Mouse (Mus musculus): ENCODE results near the gene Rgs13. TPM values are rescaled to one million over a fixed set of nuclear protein-coding genes. Genes with fewer than 3 reads are reported as not detected.

The Rgs13 gene
- 0.08 and 0.12 TPM in 2 replicates for polyA plus RNA-seq (2012; rRNA removed)

- no peak for DNase-seq
- Histone ChIP-seq H3K4me1 (replicated peaks; ENCODE audit: control insufficient read depth, insufficient read depth, low read length) (no peaks in the 10 kb centered on the region), H3K27ac (ENCODE audit: control insufficient read depth, insufficient read depth, low read length) (no peak within 1 kb of the TSS), H3K36me3 (ENCODE audit: control insufficient read depth, insufficient read depth, low read length) (no peaks in the 10 kb centered on the region), H3K4me3 (ENCODE audit: control insufficient read depth, insufficient read depth, low read length) (no peak within 1 kb of the TSS), H3K27me3 (ENCODE audit: control insufficient read depth, insufficient read depth, low read length) (no peaks in the 10 kb centered on the region)
- TF ChIP-seq CTCF (IDR thresholded peaks at IDR 0.05; ENCODE audit: borderline replicate concordance, control insufficient read depth, extremely low read depth, insufficient read depth, low read length, poor library complexity) (no peak), POLR2A (IDR thresholded peaks at IDR 0.05; ENCODE audit: control insufficient read depth, extremely low read depth, insufficient read depth, low read length, poor library complexity) (no peak)
- WGBS: 90% methylated on average over 5 of the region's 5 CpGs
Measured at GRCm38 (mm10) chr1:144177166-144177565, at the start of gene Rgs13. TSS of gene Rgs13 (minus strand) at chr1:144177372.

- DNase-seq: no peak
Measured at GRCm38 (mm10) chr1:144215230-144215629, 38.1 kb upstream of the Rgs13 start.

DNA sequence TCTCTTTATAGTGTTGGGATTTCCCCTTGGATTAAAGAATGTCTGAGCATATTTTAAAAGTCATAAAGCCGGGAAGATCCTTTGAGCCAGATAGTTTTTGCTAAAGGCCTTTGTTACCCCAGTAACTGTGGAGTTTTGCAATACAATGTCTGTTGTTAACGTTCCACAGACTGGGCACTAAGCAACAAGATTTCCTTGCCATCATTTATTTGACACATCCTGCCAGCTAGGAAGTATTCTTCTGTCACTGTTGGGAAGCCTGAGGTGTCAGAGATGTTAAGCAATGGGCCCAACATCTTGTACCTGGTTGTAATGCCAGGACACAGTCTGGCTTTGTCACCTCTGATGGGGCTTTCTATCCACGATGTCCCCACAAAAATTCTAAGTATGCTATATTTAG is 33.7 kb upstream of the Rgs13 start:
- Histone ChIP-seq H3K27ac (ENCODE audit: control insufficient read depth, insufficient read depth, low read length) (no peak overlapping the region), H3K4me1 (replicated peaks; ENCODE audit: control insufficient read depth, insufficient read depth, low read length) (no peaks in the 10 kb centered on the region), H3K4me3 (ENCODE audit: control insufficient read depth, insufficient read depth, low read length) (no peak overlapping the region), H3K27me3 (ENCODE audit: control insufficient read depth, insufficient read depth, low read length) (no peaks in the 10 kb centered on the region), H3K36me3 (ENCODE audit: control insufficient read depth, insufficient read depth, low read length) (no peaks in the 10 kb centered on the region)
- 91% methylated on average over 3 of the region's 3 CpGs for WGBS
- TF ChIP-seq CTCF (IDR thresholded peaks at IDR 0.05; ENCODE audit: borderline replicate concordance, control insufficient read depth, extremely low read depth, insufficient read depth, low read length, poor library complexity): no peak
- no peak for TF ChIP-seq POLR2A (IDR thresholded peaks at IDR 0.05; ENCODE audit: control insufficient read depth, extremely low read depth, insufficient read depth, low read length, poor library complexity)
- DNase-seq: no peak

More at GRCm38 (mm10) chr1:144215230-144215629, 38.1 kb upstream of the Rgs13 start:
- Histone ChIP-seq H3K27ac (ENCODE audit: control insufficient read depth, insufficient read depth, low read length) (no peak overlapping the region), H3K36me3 (ENCODE audit: control insufficient read depth, insufficient read depth, low read length) (no peaks in the 10 kb centered on the region), H3K4me3 (ENCODE audit: control insufficient read depth, insufficient read depth, low read length) (no peak overlapping the region), H3K27me3 (ENCODE audit: control insufficient read depth, insufficient read depth, low read length) (no peaks in the 10 kb centered on the region), H3K4me1 (replicated peaks; ENCODE audit: control insufficient read depth, insufficient read depth, low read length) (no peaks in the 10 kb centered on the region)
- TF ChIP-seq POLR2A (IDR thresholded peaks at IDR 0.05; ENCODE audit: control insufficient read depth, extremely low read depth, insufficient read depth, low read length, poor library complexity): no peak
- TF ChIP-seq CTCF (IDR thresholded peaks at IDR 0.05; ENCODE audit: borderline replicate concordance, control insufficient read depth, extremely low read depth, insufficient read depth, low read length, poor library complexity): no peak

DNA sequence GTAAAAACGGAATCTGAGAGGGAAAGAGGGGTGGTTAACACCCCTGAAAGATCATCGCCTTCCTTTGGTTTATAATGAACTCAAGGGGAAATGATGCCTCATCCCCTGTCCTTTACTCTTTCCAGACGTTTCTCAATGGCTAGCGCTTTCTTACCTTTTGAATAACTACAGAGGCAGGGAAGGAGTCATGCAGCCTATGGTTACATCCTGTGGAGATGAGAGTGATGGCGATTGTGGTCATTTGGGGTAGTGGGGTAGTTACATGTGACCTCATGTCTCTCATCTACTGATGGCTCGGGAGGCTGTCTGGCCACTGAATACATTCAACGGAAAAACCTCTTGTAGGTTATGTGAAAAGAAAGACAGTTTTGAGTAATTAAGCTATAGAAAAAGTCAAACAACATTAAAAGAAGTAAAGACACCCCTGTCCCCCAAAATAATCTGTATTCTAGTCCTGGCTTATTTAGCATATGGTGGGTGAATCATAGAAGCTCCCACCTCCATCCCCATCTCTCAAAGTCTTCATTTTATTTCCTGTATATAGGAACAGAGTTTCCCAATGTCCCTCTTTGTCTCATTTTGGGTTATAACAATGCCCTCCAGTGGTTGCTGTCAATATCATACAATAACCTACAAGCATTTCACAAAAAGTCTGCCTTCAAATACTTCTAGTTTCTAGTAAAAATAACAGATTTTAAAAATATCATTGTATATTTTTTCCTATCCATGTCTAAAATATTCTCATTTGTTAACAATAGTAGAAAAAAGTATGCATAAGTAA is 29.3 kb upstream of the Rgs13 start:
- no peak overlapping the region for H3K27ac ChIP-seq (ENCODE audit: control insufficient read depth, insufficient read depth, low read length)
- H3K4me1 ChIP-seq (replicated peaks; ENCODE audit: control insufficient read depth, insufficient read depth, low read length): no peaks in the 10 kb centered on the region
- 86% methylated on average over 7 of the region's 7 CpGs for WGBS
- no peaks in the 10 kb centered on the region for H3K36me3 ChIP-seq (ENCODE audit: control insufficient read depth, insufficient read depth, low read length)
- no peak overlapping the region for H3K4me3 ChIP-seq (ENCODE audit: control insufficient read depth, insufficient read depth, low read length)
- no peak for DNase-seq
- TF ChIP-seq POLR2A (IDR thresholded peaks at IDR 0.05; ENCODE audit: control insufficient read depth, extremely low read depth, insufficient read depth, low read length, poor library complexity): no peak
- TF ChIP-seq CTCF (IDR thresholded peaks at IDR 0.05; ENCODE audit: borderline replicate concordance, control insufficient read depth, extremely low read depth, insufficient read depth, low read length, poor library complexity): no peak
- H3K27me3 ChIP-seq (ENCODE audit: control insufficient read depth, insufficient read depth, low read length): no peaks in the 10 kb centered on the region

DNA sequence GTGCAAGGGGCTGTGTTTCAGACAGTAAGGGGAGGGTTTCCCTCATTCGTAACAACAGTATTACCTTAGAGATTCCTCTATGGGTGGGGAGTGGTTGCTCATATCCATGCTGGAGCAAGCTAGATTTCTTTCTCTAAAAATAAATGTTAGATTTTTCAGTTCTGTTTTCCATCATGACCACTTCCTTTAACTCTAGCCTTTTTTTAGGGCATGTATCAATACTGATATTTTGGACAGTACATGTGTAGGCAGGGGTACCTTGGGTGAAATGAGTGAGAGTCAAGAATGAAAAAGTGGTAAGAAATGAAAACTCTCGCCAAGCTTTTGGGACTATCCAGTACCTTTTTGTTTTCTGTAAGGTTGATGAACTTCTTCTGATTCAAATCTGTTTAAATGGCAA is 27.6 kb upstream of the Rgs13 start:
- DNase-seq: no peak
- no peak for TF ChIP-seq POLR2A (IDR thresholded peaks at IDR 0.05; ENCODE audit: control insufficient read depth, extremely low read depth, insufficient read depth, low read length, poor library complexity)
- TF ChIP-seq CTCF (IDR thresholded peaks at IDR 0.05; ENCODE audit: borderline replicate concordance, control insufficient read depth, extremely low read depth, insufficient read depth, low read length, poor library complexity): no peak
- H3K4me3 ChIP-seq (ENCODE audit: control insufficient read depth, insufficient read depth, low read length): no peak overlapping the region
- H3K36me3 ChIP-seq (ENCODE audit: control insufficient read depth, insufficient read depth, low read length): no peaks in the 10 kb centered on the region
- H3K4me1 ChIP-seq (replicated peaks; ENCODE audit: control insufficient read depth, insufficient read depth, low read length): no peaks in the 10 kb centered on the region
- no peak overlapping the region for H3K27ac ChIP-seq (ENCODE audit: control insufficient read depth, insufficient read depth, low read length)
- no peaks in the 10 kb centered on the region for H3K27me3 ChIP-seq (ENCODE audit: control insufficient read depth, insufficient read depth, low read length)
- WGBS: 92% methylated on average over 2 of the region's 2 CpGs

GRCm38 (mm10) chr1:144202939-144203338 is 25.8 kb upstream of the Rgs13 start:
- WGBS: 28% methylated on average over 4 of the region's 4 CpGs
- no peak for DNase-seq
- Histone ChIP-seq H3K27ac (ENCODE audit: control insufficient read depth, insufficient read depth, low read length) (no peak overlapping the region), H3K27me3 (ENCODE audit: control insufficient read depth, insufficient read depth, low read length) (no peaks in the 10 kb centered on the region), H3K4me1 (replicated peaks; ENCODE audit: control insufficient read depth, insufficient read depth, low read length) (no peaks in the 10 kb centered on the region), H3K36me3 (ENCODE audit: control insufficient read depth, insufficient read depth, low read length) (no peaks in the 10 kb centered on the region), H3K4me3 (ENCODE audit: control insufficient read depth, insufficient read depth, low read length) (no peak overlapping the region)
- TF ChIP-seq CTCF (IDR thresholded peaks at IDR 0.05; ENCODE audit: borderline replicate concordance, control insufficient read depth, extremely low read depth, insufficient read depth, low read length, poor library complexity): no peak
- TF ChIP-seq POLR2A (IDR thresholded peaks at IDR 0.05; ENCODE audit: control insufficient read depth, extremely low read depth, insufficient read depth, low read length, poor library complexity): no peak
